Mouse (Mus musculus) forebrain, embryonic 15.5 days (tissue): ENCODE results near the gene Lamc3. TPM values are rescaled to one million over a fixed set of nuclear protein-coding genes. Genes with fewer than 3 reads are reported as not detected.

Experiments
- ATAC-seq: fragments of 200-750 bp; cut with Nextera tagmentation; replicated peaks from 2 replicates; pipeline ENCODE4 v1.8.0; 2017; ENCODE audit warnings: mild to moderate bottlenecking, moderate TSS enrichment, moderate library complexity
- H3K27ac ChIP-seq: fragments of 300-500 bp; sonication (generic); replicated peaks from 2 replicates; pipeline ENCODE4 v1.5.1; 2015; ENCODE audit warnings: mild to moderate bottlenecking, inconsistent platforms
- H3K27me3 ChIP-seq: fragments of 300-500 bp; sonication (generic); 2 replicates; pipeline ENCODE4 v1.6.1; 2015; ENCODE audit warnings: inconsistent platforms
- H3K36me3 ChIP-seq: fragments of 300-500 bp; sonication (generic); 2 replicates; pipeline ENCODE4 v1.6.1; 2015; ENCODE audit warnings: mild to moderate bottlenecking, inconsistent platforms
- H3K4me1 ChIP-seq: fragments of 300-500 bp; sonication (generic); 2 replicates; pipeline ENCODE4 v1.6.1; 2015; ENCODE audit warnings: inconsistent platforms
- H3K4me2 ChIP-seq: fragments of 300-500 bp; sonication (generic); replicated peaks from 2 replicates; pipeline ENCODE4 v1.6.1; 2015; ENCODE audit warnings: mild to moderate bottlenecking, inconsistent platforms
- H3K4me3 ChIP-seq: fragments of 300-500 bp; sonication (generic); 2 replicates; pipeline ENCODE4 v1.5.1; 2015; ENCODE audit warnings: mild to moderate bottlenecking, inconsistent platforms
- H3K9ac ChIP-seq: fragments of 300-500 bp; sonication (generic); replicated peaks from 2 replicates; pipeline ENCODE4 v1.6.1; 2015; ENCODE audit warnings: mild to moderate bottlenecking, inconsistent platforms
- H3K9me3 ChIP-seq: fragments of 300-500 bp; sonication (generic); 2 replicates; pipeline ENCODE4 v1.6.1; 2016; ENCODE audit warnings: inconsistent platforms
- WGBS: fragments of 180-500 bp; shearing (Covaris S2); methylation state at CpG from one replicate; pipeline ENCODE4 v1.1.7; 2015; ENCODE audit warnings: mixed read lengths; 5-methylcytosine and 5-hydroxymethylcytosine counted together
- polyA plus RNA-seq: library from polyadenylated mRNA; unstranded; fragments of >200 nt; fragmentation: Nextera tagmentation; extraction: Ambion mirVana; gene quantifications from 2 replicates; pipeline ENCODE4 v1.2.1, GENCODE M21; 2015

The Lamc3 gene
- polyA plus RNA-seq, 1 experiment from 2014 or later = 2.9 TPM

DNA sequence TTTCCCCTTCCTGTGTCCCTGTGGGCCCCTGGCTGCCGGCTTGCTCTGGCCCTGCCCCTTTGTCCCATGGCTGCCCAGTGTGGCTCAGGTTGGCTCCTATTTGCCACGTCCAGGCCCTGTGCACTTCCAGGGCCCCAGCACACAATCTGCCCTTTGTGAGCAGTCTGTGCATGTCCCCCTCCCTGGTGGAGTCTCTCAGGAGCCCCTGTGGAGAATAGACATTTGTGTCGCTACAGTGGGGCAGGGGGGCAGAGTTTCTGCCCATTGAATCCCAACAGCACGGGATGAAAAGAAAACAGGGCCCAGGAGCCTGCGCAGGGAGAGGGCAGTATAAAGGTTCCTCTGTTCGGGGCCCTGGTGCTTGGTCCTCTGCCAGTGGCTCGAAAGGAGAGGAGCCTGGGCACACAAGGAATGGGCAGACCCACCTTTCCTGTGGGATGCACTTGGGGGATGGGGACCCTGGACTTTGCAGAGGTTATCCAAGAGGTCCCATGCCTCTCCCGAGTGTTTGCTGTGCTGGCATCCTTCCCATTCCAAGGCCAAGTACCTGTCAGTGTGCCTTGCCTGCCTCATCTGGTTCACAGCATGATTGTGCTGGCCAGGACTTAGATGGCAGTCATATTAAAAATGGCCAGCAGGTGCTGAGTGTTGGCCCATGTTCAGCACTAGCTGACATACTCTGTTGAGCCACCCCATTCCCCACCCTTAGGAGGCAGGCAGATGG lies 75.6 kb downstream of the Lamc3 start:
- H3K4me3 ChIP-seq = no peak overlapping the region
- H3K4me2 ChIP-seq = no peak overlapping the region
- H3K27ac ChIP-seq = peak overlapping the region; percentile 90
- H3K9me3 ChIP-seq = no peaks in the 10 kb centered on the region
- H3K36me3 ChIP-seq = no peaks in the 10 kb centered on the region
- H3K4me1 ChIP-seq = peaks cover 22% of the 10 kb centered on the region
- WGBS = 10% methylated on average over 8 of the region's 8 CpGs
- ATAC-seq = peak; percentile 94
- H3K9ac ChIP-seq = peak overlapping the region; percentile 28; the same call in 1 of the 2 replicates
- H3K27me3 ChIP-seq = no peaks in the 10 kb centered on the region

DNA sequence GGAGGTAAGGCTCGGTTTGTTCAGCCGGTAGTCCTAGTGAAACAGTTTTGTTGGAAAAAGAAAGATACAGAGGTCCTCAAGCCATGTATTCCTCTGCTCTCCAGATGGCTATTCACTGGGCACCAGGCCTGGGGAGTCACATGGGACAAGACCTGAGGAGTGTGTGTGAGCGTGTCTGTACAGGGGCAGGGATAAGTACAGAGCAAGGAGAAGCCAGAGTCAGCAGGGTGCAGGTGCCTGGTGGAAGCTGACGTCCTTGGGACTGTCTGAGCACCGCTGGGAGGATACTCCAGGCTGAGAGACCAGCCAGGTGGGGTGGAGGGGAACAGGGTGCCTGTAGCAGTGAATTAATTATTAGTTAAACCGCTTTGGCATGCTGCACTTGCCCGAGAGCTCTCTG lies 76.4 kb downstream of the Lamc3 start:
- Histone ChIP-seq H3K4me3 (no peak overlapping the region), H3K27me3 (no peaks in the 10 kb centered on the region), H3K27ac (peak overlapping the region; percentile 90), H3K4me1 (peaks cover 22% of the 10 kb centered on the region), H3K4me2 (no peak overlapping the region), H3K36me3 (no peaks in the 10 kb centered on the region), H3K9ac (no peak overlapping the region), H3K9me3 (no peaks in the 10 kb centered on the region)
- 65% methylated on average over 7 of the region's 7 CpGs for WGBS
- ATAC-seq = no peak; the same call in 1 of the 2 replicates

DNA sequence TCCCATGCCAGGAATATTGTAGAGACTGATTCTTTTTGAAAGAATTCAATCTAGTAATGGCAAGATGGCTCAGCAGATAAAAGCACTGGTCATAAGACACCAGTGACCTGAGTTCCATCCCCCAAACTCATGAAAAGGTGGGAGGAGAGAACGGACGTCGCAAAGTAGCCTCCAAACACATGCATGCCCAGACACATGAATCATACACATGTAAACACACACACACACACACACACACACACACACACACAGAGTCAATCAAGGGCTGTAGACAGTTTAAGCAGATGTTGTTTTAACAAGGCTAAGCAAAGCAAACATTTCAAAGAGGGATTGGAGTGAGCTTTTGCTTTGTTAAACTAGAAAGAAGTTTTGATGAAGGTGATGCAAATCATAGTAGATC lies 77.1 kb downstream of the Lamc3 start:
- no peak overlapping the region for H3K4me3 ChIP-seq
- WGBS = 89% methylated on average over 3 of the region's 3 CpGs
- H3K4me2 ChIP-seq = no peak overlapping the region
- H3K4me1 ChIP-seq = peaks cover 22% of the 10 kb centered on the region
- H3K36me3 ChIP-seq = no peaks in the 10 kb centered on the region
- H3K27me3 ChIP-seq = no peaks in the 10 kb centered on the region
- no peak overlapping the region for H3K9ac ChIP-seq
- no peak for ATAC-seq
- no peaks in the 10 kb centered on the region for H3K9me3 ChIP-seq
- peak overlapping the region; percentile 47 for H3K27ac ChIP-seq

DNA sequence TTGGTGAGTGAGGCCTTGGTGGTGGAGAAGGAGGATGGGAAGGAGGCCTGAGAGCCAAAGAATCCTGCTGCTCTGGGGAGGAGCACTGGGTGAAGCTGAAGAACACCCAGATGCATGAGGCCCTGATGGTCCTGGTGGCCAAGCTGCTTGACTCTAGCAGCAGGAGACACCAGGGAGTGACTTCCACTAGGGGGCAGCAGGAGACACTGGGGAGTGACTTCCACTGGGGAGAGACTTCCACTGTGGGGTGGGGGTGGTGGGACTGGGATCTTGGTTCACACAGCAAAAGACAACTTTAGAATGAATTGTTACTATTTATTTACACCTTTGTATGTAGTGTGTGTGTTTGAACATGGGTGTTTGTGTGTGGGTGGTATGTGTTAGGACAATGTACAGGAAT lies 78.0 kb downstream of the Lamc3 start:
- no peaks in the 10 kb centered on the region for H3K36me3 ChIP-seq
- no peak overlapping the region for H3K4me2 ChIP-seq
- peaks cover 22% of the 10 kb centered on the region for H3K4me1 ChIP-seq
- ATAC-seq = no peak
- H3K9me3 ChIP-seq = no peaks in the 10 kb centered on the region
- no peak overlapping the region for H3K9ac ChIP-seq
- H3K4me3 ChIP-seq = no peak overlapping the region
- H3K27ac ChIP-seq = no peak overlapping the region
- H3K27me3 ChIP-seq = no peaks in the 10 kb centered on the region

DNA sequence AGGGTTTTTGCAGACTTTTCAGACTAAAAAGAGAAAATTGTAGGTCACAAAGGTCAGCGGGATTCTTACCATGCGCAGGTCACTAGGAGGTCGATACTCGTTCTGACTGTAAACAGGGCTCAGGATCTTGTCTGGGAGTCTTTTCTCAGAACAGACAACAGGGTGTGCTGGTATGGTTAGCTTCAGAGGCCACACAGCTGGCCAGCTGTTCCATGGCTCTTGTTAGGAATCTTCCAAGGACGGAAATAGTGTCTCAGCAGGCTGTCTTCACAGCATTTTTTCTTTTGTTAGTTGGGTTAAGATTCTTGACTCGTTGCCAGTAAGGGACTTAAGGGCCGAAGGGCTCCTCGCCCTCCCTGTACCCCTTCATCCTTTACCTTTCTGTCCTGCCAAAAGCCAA lies 79.7 kb downstream of the Lamc3 start:
- H3K27me3 ChIP-seq = no peaks in the 10 kb centered on the region
- no peaks in the 10 kb centered on the region for H3K9me3 ChIP-seq
- H3K4me3 ChIP-seq = no peak overlapping the region
- peaks cover 18% of the 10 kb centered on the region for H3K4me1 ChIP-seq
- no peak overlapping the region for H3K4me2 ChIP-seq
- H3K27ac ChIP-seq = no peak overlapping the region
- H3K9ac ChIP-seq = no peak overlapping the region
- no peak for ATAC-seq
- H3K36me3 ChIP-seq = peaks cover 12% of the 10 kb centered on the region
- WGBS = 71% methylated on average over 8 of the region's 8 CpGs

DNA sequence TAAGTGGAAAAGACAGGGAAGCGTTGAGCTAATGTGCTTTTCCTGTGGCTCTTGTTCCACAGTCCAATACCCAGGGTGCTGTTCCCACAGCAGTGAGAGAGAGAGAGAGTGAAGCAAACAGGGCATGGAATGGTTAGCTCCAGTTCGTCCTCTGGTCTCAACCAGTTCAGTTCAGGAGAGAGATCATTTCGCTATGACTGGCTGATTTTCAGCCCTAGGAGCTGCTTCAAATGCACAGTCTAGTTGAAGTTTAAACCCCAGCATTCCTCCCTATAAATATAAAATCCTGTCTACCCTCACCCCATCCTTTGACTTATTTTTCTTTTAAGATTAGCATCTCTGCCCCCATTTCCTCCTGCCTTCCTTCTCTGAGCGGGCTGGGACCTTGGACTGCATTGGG lies 85.5 kb downstream of the Lamc3 start:
- Histone ChIP-seq H3K4me1 (peaks cover 17% of the 10 kb centered on the region), H3K27ac (no peak overlapping the region), H3K36me3 (peaks cover 34% of the 10 kb centered on the region), H3K9me3 (no peaks in the 10 kb centered on the region), H3K27me3 (no peaks in the 10 kb centered on the region), H3K9ac (no peak overlapping the region), H3K4me2 (no peak overlapping the region), H3K4me3 (no peak overlapping the region)
- no peak for ATAC-seq
- 90% methylated on average over 4 of the region's 4 CpGs for WGBS

DNA sequence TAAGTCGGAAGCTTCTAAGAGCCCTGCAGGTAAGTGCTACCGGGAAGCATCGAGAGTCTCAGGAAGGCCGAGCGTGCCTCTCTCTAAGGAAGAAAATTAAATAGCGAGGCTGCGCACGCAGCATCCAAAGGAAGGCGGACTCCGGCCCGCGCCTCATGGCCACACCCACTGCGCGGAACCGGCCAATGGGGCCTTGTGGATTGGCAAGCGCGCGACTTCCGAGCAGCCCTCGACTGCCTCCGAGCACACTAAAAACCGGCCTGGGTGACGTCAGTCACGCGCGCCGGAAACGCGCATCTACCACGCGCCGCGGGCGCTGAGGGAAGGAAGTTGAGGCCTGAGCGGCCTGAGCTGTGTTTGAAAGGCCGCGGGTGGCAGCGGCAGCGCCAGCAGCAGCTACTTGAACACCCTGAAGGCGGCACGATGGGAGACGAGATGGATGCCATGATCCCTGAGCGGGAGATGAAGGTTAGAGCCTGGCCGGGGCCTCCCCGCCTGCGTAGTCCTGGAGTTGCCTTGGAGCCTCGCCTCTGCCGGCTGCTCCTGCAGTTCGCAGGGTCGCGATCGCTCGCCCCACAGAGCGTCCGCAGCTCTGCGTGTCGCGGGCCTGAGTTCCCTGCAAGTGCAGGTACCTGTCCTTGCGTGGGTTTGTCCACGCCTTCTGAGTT lies 87.2 kb downstream of the Lamc3 start, which contains the start of gene Nup214:
TSS of gene Nup214 (plus strand) at position 296 of the 668 bp plus-strand sequence.
- peak within 1 kb of the TSS; percentile 90 for H3K9ac ChIP-seq
- H3K36me3 ChIP-seq = peaks cover 49% of the 10 kb centered on the region
- peak within 1 kb of the TSS; percentile 85 for H3K4me3 ChIP-seq
- ATAC-seq = peak; percentile 99
- no peaks in the 10 kb centered on the region for H3K27me3 ChIP-seq
- under 1% methylated on average over 60 of the region's 60 CpGs for WGBS
- H3K4me2 ChIP-seq = peak within 1 kb of the TSS; percentile 72
- no peaks in the 10 kb centered on the region for H3K9me3 ChIP-seq
- H3K4me1 ChIP-seq = peaks cover 17% of the 10 kb centered on the region
- peak within 1 kb of the TSS; percentile 83 for H3K27ac ChIP-seq

DNA sequence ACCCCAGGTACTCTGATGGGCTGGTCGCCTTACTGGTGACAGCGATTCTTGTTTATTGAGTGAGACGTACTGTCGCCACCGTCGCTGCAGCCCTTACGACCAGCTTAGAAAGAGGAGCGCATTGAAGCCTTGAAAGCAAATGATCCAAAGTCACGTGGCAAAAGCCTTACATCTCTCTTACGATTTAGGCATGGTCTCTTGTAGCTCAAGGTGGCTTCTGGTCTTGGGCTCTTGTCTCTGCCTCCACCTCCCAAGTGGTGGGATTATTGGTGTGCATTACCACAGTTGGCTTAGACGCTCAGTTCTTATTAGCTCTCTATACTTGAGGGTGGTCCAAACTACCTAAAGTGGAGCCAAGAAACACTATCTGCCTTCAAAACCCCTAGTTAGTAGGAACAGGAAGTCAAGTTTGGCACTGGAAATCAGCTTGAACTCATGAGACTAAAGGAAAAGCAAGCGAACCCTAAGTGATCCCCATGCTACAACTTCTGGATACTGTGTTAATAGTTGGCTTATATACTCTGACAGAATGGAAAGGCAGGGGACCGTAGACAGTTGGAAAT lies 87.8 kb downstream of the Lamc3 start:
- no peak for ATAC-seq
- Histone ChIP-seq H3K4me2 (peak overlapping the region; percentile 65), H3K36me3 (peaks cover 53% of the 10 kb centered on the region), H3K9me3 (no peaks in the 10 kb centered on the region), H3K27me3 (no peaks in the 10 kb centered on the region), H3K4me1 (peaks cover 17% of the 10 kb centered on the region), H3K4me3 (peak overlapping the region; percentile 85), H3K9ac (peak overlapping the region; percentile 90), H3K27ac (peak overlapping the region; percentile 73; the same call in 1 of the 2 replicates)
- 11% methylated on average over 13 of the region's 13 CpGs for WGBS

DNA sequence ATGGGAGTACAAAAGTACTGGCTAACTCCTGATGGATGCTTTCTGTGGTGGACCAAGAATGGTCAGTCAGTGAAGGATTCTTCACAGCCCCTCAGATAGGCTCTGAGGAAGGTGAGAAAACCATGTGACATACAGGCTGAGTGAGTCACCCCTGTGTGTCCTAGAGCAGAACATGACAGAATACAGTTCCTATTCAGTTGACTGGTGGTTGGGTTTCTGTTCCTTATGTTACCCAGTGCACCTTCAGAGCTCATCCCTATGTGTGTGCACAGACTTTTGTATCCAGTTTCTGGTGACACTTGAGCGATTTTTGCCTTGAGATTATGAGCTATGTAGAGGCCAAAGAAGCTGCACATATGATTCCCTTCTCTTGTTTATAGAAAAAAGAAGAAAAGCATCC lies 100.7 kb downstream of the Lamc3 start:
- no peak for ATAC-seq
- Histone ChIP-seq H3K4me1 (no peaks in the 10 kb centered on the region), H3K9me3 (no peaks in the 10 kb centered on the region), H3K36me3 (peaks cover 98% of the 10 kb centered on the region), H3K27me3 (no peaks in the 10 kb centered on the region), H3K4me2 (no peak overlapping the region), H3K4me3 (no peak overlapping the region), H3K9ac (no peak overlapping the region), H3K27ac (no peak overlapping the region)
- 97% methylated on average over 1 of the region's 1 CpGs for WGBS

DNA sequence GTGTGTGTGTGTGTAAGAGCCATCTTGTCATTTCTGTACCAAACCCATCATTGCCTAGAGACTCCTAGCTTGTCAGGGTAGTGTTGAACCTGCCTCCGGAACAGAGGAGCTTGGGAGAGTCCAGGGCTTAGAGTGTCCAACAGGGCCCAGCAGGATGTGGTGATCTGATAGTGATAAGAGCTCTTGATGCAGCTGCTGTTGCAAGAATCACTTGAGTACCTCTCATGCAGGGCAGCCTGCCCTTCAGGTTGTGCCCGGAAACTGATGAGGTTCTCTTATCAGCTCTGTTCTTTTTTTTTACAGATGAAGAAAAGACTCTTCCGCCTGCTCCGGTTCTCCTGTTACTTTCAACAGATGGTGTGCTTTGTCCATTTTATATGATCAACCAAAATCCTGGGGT lies 103.9 kb downstream of the Lamc3 start:
- H3K9ac ChIP-seq = no peak overlapping the region
- H3K27ac ChIP-seq = no peak overlapping the region
- no peak for ATAC-seq
- H3K9me3 ChIP-seq = no peaks in the 10 kb centered on the region
- WGBS = 98% methylated on average over 4 of the region's 4 CpGs
- H3K4me3 ChIP-seq = no peak overlapping the region
- no peak overlapping the region for H3K4me2 ChIP-seq
- H3K36me3 ChIP-seq = peaks cover 95% of the 10 kb centered on the region
- H3K27me3 ChIP-seq = no peaks in the 10 kb centered on the region
- no peaks in the 10 kb centered on the region for H3K4me1 ChIP-seq

DNA sequence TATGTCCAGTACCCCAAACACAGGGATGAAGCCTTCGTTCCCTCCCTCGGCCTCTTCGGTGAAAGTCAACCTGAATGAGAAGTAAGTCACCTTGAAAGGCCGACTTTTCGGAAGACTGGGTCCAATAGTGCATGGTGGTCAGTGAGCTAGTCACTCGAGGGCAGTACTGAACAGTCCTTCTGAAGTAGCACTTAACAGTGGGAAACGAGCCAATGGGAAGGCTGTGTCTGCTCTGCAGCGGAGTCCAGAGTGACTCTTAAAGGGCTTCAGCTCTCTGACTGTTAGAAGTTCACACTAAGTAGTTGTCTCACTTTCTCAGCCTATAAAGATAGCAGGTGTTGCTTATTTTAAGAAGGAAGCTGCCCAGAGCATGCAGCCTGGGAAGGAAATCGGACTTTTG lies 107.8 kb downstream of the Lamc3 start:
- Histone ChIP-seq H3K4me3 (no peak overlapping the region), H3K27ac (no peak overlapping the region), H3K27me3 (no peaks in the 10 kb centered on the region), H3K36me3 (peaks cover 96% of the 10 kb centered on the region), H3K4me1 (no peaks in the 10 kb centered on the region), H3K9ac (no peak overlapping the region), H3K4me2 (no peak overlapping the region), H3K9me3 (no peaks in the 10 kb centered on the region)
- ATAC-seq = no peak
- 91% methylated on average over 9 of the region's 9 CpGs for WGBS

DNA sequence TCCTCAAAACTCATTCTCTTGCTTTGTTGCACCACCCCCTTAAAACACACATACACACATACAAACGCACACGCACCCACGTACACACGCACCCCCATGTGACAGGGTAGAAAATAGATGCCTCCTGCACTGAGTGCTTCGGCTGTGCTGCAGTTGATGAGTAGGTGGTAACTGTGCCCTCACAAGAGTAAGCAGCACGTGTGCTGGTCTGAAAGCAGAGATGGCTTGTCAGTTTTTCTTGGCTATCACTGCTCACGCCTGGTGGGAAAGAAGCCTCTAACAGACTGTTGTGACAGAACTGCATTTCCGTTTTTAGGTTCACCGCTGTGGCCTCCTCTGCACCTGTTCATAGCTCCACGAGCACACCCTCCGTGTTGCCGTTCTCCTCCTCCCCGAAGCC lies 109.0 kb downstream of the Lamc3 start:
- Histone ChIP-seq H3K4me2 (no peak overlapping the region), H3K27ac (no peak overlapping the region), H3K36me3 (peaks cover 92% of the 10 kb centered on the region), H3K27me3 (no peaks in the 10 kb centered on the region), H3K9ac (no peak overlapping the region), H3K9me3 (no peaks in the 10 kb centered on the region), H3K4me1 (no peaks in the 10 kb centered on the region), H3K4me3 (no peak overlapping the region)
- no peak for ATAC-seq
- 96% methylated on average over 13 of the region's 13 CpGs for WGBS
